Mouse (Mus musculus): ENCODE measurements around the gene Idh3a.

DNA sequence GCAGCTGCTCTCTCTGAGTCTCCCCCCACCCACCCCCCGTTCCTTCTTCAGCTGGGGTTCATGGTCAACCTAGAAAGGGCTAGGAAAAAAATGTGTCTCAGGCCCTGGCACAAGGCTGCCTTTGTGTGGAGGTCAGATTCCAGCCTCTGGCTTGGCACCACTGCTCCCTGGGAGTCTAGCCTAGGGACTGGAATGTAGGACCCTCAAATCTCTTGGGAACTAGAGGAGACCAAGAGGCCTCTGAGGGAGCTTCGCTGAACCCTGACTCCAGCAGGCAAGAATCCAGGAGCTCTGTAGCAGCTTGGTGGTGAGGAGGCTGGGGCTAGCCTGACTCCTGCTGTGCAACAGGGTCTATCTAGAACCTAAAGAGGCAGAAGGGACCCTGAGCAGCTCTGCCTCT is 53.1 kb downstream of the Idh3a start:
- TF ChIP-seq CTCF (IDR thresholded peaks at IDR 0.05; ENCODE audit: extremely low read depth, insufficient read length, insufficient replicate concordance, low read depth, low read length) = no peak
- TF ChIP-seq POLR2A (IDR thresholded peaks at IDR 0.05; ENCODE audit: low read depth, low read length) = no peak

All from small intestine, adult 2 months (tissue).